Mouse (Mus musculus): ENCODE results near the gene Ctsw. TPM values are rescaled to one million over a fixed set of nuclear protein-coding genes. Genes with fewer than 3 reads are reported as not detected.

Ctsw gene
- polyA plus RNA-seq, 1 experiment = 1.2 TPM

DNA sequence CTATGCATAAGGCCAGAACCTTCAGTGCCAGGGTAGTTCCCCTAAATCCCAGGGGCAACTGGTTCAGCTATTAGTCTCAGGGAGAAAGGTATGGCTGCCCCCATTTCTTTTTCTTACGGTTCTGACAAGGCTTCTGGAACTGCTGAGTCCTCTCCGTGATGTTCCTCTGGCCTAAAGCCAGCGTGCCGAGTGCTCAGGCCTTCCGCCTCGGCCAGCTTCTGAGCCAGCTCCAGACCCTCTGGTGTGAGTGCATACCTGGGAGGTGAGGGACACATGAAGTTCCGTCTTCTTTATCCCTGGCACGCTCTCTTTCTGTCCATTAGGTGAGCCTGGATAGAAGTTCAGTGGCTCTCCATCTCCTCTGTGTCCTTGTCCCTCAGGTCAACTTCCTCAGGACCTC lies 17.1 kb upstream of the Ctsw start:
- TF ChIP-seq EP300 (IDR thresholded peaks at IDR 0.05; ENCODE audit: insufficient read depth, low read depth, low read length) (no peak), CTCF (IDR thresholded peaks at IDR 0.05; ENCODE audit: low read depth, low read length) (no peak), POLR2A (IDR thresholded peaks at IDR 0.05; ENCODE audit: insufficient read depth, low read length) (no peak)
- H3K27ac ChIP-seq (ENCODE audit: insufficient read depth, low read length) = no peak overlapping the region
- H3K27me3 ChIP-seq (ENCODE audit: control insufficient read depth, insufficient read depth, low read length, poor library complexity, severe bottlenecking) = no peaks in the 10 kb centered on the region
- no peak overlapping the region for H3K9ac ChIP-seq (ENCODE audit: low read depth, poor library complexity, severe bottlenecking)
- 0 out of 2 replicates have a peak, but pooled peaks cover 2% of the 10 kb centered on the region for H3K36me3 ChIP-seq (ENCODE audit: control insufficient read depth, insufficient read depth, low read length, poor library complexity, severe bottlenecking)
- H3K9me3 ChIP-seq (replicated peaks; ENCODE audit: control insufficient read depth, insufficient read depth, low read length, poor library complexity, severe bottlenecking) = no peaks in the 10 kb centered on the region
- H3K4me3 ChIP-seq (ENCODE audit: low read depth, low read length) = no peak overlapping the region
- no peaks in the 10 kb centered on the region for H3K4me1 ChIP-seq (ENCODE audit: control insufficient read depth, insufficient read depth, low read length)

- Histone ChIP-seq H3K4me1 (ENCODE audit: control insufficient read depth, insufficient read depth, low read length) (no peaks in the 10 kb centered on the region), H3K27ac (ENCODE audit: insufficient read depth, low read length) (no peak overlapping the region), H3K9me3 (replicated peaks; ENCODE audit: control insufficient read depth, insufficient read depth, low read length, poor library complexity, severe bottlenecking) (no peaks in the 10 kb centered on the region), H3K27me3 (ENCODE audit: control insufficient read depth, insufficient read depth, low read length, poor library complexity, severe bottlenecking) (no peaks in the 10 kb centered on the region), H3K4me3 (ENCODE audit: low read depth, low read length) (no peak overlapping the region), H3K36me3 (ENCODE audit: control insufficient read depth, insufficient read depth, low read length, poor library complexity, severe bottlenecking) (0 out of 2 replicates have a peak, but pooled peaks cover 2% of the 10 kb centered on the region), H3K9ac (ENCODE audit: low read depth, poor library complexity, severe bottlenecking) (no peak overlapping the region)
- TF ChIP-seq CTCF (IDR thresholded peaks at IDR 0.05; ENCODE audit: low read depth, low read length) (no peak), EP300 (IDR thresholded peaks at IDR 0.05; ENCODE audit: insufficient read depth, low read depth, low read length) (no peak), POLR2A (IDR thresholded peaks at IDR 0.05; ENCODE audit: insufficient read depth, low read length) (no peak)
These were observed 16.2 kb upstream of the Ctsw start for GRCm38 (mm10) chr19:5484496-5484895.

- no peak overlapping the region for H3K27ac ChIP-seq (ENCODE audit: insufficient read depth, low read length)
- H3K4me1 ChIP-seq (ENCODE audit: control insufficient read depth, insufficient read depth, low read length) = no peaks in the 10 kb centered on the region
- H3K9ac ChIP-seq (ENCODE audit: low read depth, poor library complexity, severe bottlenecking) = no peak overlapping the region
- TF ChIP-seq CTCF (IDR thresholded peaks at IDR 0.05; ENCODE audit: low read depth, low read length) (no peak), POLR2A (IDR thresholded peaks at IDR 0.05; ENCODE audit: insufficient read depth, low read length) (no peak), EP300 (IDR thresholded peaks at IDR 0.05; ENCODE audit: insufficient read depth, low read depth, low read length) (no peak)
- 0 out of 2 replicates have a peak, but pooled peaks cover 2% of the 10 kb centered on the region for H3K36me3 ChIP-seq (ENCODE audit: control insufficient read depth, insufficient read depth, low read length, poor library complexity, severe bottlenecking)
- no peaks in the 10 kb centered on the region for H3K27me3 ChIP-seq (ENCODE audit: control insufficient read depth, insufficient read depth, low read length, poor library complexity, severe bottlenecking)
- no peak overlapping the region for H3K4me3 ChIP-seq (ENCODE audit: low read depth, low read length)
- no peaks in the 10 kb centered on the region for H3K9me3 ChIP-seq (replicated peaks; ENCODE audit: control insufficient read depth, insufficient read depth, low read length, poor library complexity, severe bottlenecking)
These were observed 15.4 kb upstream of the Ctsw start for GRCm38 (mm10) chr19:5483386-5484359.

DNA sequence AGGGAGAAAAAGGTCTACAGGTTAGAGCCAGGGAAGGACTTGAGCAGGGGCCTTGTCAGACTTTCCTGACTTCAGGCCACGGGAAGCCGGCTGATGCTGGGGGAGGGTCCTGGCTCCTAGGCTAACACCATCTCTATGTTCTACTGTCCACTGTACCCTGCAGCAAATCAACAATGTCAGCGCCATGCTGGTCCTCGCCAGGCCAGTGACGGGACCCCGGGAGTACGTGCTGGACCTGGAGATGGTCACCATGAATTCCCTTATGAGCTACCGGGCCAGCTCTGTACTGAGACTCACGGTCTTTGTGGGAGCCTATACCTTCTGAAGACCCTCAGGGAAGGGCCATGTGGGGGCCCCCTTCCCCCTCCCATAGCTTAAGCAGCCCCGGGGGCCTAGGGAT lies 13.1 kb upstream of the Ctsw start:
- Histone ChIP-seq H3K9me3 (replicated peaks; ENCODE audit: control insufficient read depth, insufficient read depth, low read length, poor library complexity, severe bottlenecking) (no peaks in the 10 kb centered on the region), H3K27me3 (ENCODE audit: control insufficient read depth, insufficient read depth, low read length, poor library complexity, severe bottlenecking) (no peaks in the 10 kb centered on the region), H3K4me1 (ENCODE audit: control insufficient read depth, insufficient read depth, low read length) (no peaks in the 10 kb centered on the region), H3K27ac (ENCODE audit: insufficient read depth, low read length) (no peak overlapping the region), H3K4me3 (ENCODE audit: low read depth, low read length) (no peak overlapping the region), H3K9ac (ENCODE audit: low read depth, poor library complexity, severe bottlenecking) (no peak overlapping the region), H3K36me3 (ENCODE audit: control insufficient read depth, insufficient read depth, low read length, poor library complexity, severe bottlenecking) (0 out of 2 replicates have a peak, but pooled peaks cover 2% of the 10 kb centered on the region)
- TF ChIP-seq CTCF (IDR thresholded peaks at IDR 0.05; ENCODE audit: low read depth, low read length) (no peak), POLR2A (IDR thresholded peaks at IDR 0.05; ENCODE audit: insufficient read depth, low read length) (no peak), EP300 (IDR thresholded peaks at IDR 0.05; ENCODE audit: insufficient read depth, low read depth, low read length) (no peak)

DNA sequence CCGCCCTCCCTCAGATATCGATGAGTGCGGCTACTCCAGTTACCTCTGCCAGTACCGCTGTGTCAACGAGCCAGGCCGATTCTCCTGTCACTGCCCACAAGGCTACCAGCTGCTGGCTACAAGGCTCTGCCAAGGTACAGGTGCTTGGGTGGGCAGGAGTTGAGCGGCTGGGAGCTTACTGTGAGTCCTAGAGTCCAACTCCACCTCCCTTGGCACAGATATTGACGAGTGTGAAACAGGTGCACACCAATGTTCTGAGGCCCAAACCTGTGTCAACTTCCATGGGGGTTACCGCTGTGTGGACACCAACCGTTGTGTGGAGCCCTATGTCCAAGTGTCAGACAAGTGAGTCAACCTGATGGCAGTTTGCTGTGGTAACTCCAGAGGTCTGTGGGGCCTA lies 11.7 kb upstream of the Ctsw start:
- Histone ChIP-seq H3K9me3 (replicated peaks; ENCODE audit: control insufficient read depth, insufficient read depth, low read length, poor library complexity, severe bottlenecking) (no peaks in the 10 kb centered on the region), H3K4me3 (ENCODE audit: low read depth, low read length) (no peak overlapping the region), H3K36me3 (ENCODE audit: control insufficient read depth, insufficient read depth, low read length, poor library complexity, severe bottlenecking) (0 out of 2 replicates have a peak, but pooled peaks cover 2% of the 10 kb centered on the region), H3K27ac (ENCODE audit: insufficient read depth, low read length) (no peak overlapping the region), H3K9ac (ENCODE audit: low read depth, poor library complexity, severe bottlenecking) (no peak overlapping the region), H3K27me3 (ENCODE audit: control insufficient read depth, insufficient read depth, low read length, poor library complexity, severe bottlenecking) (no peaks in the 10 kb centered on the region), H3K4me1 (ENCODE audit: control insufficient read depth, insufficient read depth, low read length) (no peaks in the 10 kb centered on the region)
- TF ChIP-seq CTCF (IDR thresholded peaks at IDR 0.05; ENCODE audit: low read depth, low read length) (no peak), EP300 (IDR thresholded peaks at IDR 0.05; ENCODE audit: insufficient read depth, low read depth, low read length) (no peak), POLR2A (IDR thresholded peaks at IDR 0.05; ENCODE audit: insufficient read depth, low read length) (no peak)

All from ES-Bruce4 (cell line).